Mouse (Mus musculus) thymus, adult 2 months (tissue): ENCODE measurements around the gene Pip5kl1.

Experiments
- CTCF ChIP-seq: fragments of 200-500 bp; IDR thresholded peaks from 2 replicates; pipeline ENCODE4 v1.5.1; 2012; ENCODE audit warnings: mild to moderate bottlenecking, control low read depth, low read length, moderate library complexity, borderline replicate concordance; ENCODE audit not compliant: control insufficient read depth, poor library complexity, insufficient read depth; ENCODE audit errors: extremely low read depth
- POLR2A ChIP-seq: fragments of 200-500 bp; IDR thresholded peaks from 2 replicates; pipeline ENCODE4 v1.6.1; 2012; ENCODE audit warnings: mild to moderate bottlenecking, low read length, control low read depth, moderate library complexity; ENCODE audit not compliant: control insufficient read depth, poor library complexity, insufficient read depth; ENCODE audit errors: extremely low read depth

DNA sequence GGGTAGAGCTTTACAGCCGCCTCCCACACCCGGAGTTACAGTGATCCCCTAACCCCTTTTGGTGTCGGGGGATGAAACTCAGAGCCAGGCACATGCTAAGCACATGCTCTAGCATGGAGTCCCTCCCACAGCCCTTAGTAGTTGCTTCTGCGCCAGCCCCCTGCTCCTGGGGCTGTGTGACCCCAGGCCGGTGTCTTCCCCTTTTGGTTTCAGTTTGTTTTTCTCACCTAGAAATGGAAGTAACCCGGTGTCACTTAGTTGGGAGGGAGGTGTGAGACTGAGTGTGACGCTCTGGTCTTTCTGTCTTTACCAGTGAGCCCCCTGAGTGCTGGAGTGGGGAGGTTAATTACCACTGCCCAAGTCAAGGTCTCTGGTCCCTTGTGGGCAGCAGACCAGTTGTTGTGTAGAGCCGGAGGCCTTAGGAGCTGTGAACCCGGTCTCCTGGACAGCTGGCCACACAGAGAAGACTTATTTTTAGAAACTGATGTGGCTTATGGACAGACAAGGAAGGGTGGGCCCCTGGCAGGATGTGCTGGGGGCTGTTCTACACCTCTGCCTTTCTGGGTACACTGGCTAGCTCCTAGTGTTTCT is 13.2 kb downstream of the Pip5kl1 start:
- no peak for TF ChIP-seq CTCF
- TF ChIP-seq POLR2A: no peak
